ENCODE assay signal across 17 mouse cellular contexts in genomic region chr9:70203267-70204076, GRCm38 (mm10). TPM values are rescaled to one million over a fixed set of nuclear protein-coding genes. Genes with fewer than 3 reads are reported as not detected.
DNase-seq lines count a peak whose midpoint lies in the region; ATAC-seq and TF ChIP-seq lines count a peak whose summit lies in the region.
"Had no signal": no experiment of that assay in that cellular context is flagged by ENCODE, and none has a peak within 500 bp of the region (broad histone marks: within the 10 kb centered on the region; RNA-seq: fewer than 3 reads in every experiment).

No protein-coding gene starts in this region.

- 64% methylated on average over 15 of the region's 15 CpGs for WGBS in hindbrain, embryonic 11.5 days
- WGBS in hindbrain, embryonic 12.5 days, result 54% methylated on average over 15 of the region's 15 CpGs
- WGBS in cerebellum, adult 2 months, result 44% methylated on average over 15 of the region's 15 CpGs
- 75% methylated on average over 15 of the region's 15 CpGs for WGBS in intestine, postnatal 0 days

- no peak overlapping the region for H3K4me2 ChIP-seq in hindbrain, embryonic 11.5 days (replicated peaks; ENCODE audit: low read depth, low read length)
- no peak overlapping the region for H3K4me2 ChIP-seq in hindbrain, embryonic 12.5 days (replicated peaks)
- no peak overlapping the region for H3K4me2 ChIP-seq in intestine, postnatal 0 days (replicated peaks; ENCODE audit: low read depth)
- H3K4me2 ChIP-seq: embryonic facial prominence, embryonic 13.5 days; forebrain, embryonic 13.5 days; heart, embryonic 13.5 days; hindbrain, embryonic 13.5 days; kidney, embryonic 15.5 days had no signal

- H3K9ac ChIP-seq in hindbrain, embryonic 11.5 days (ENCODE audit: low read depth, low read length), result no peak overlapping the region
- no peak overlapping the region for H3K9ac ChIP-seq in hindbrain, embryonic 12.5 days
- H3K9ac ChIP-seq in intestine, postnatal 0 days (ENCODE audit: low read depth, low read length), result no peak overlapping the region
- H3K9ac ChIP-seq: embryonic facial prominence, embryonic 13.5 days; forebrain, embryonic 13.5 days; heart, embryonic 13.5 days; hindbrain, embryonic 13.5 days; kidney, embryonic 15.5 days had no signal

- 0 out of 2 replicates have a peak, but pooled peaks have one; percentile 15 for ATAC-seq in hindbrain, embryonic 11.5 days (ENCODE audit: low FRiP score)
- no peak for ATAC-seq in hindbrain, embryonic 12.5 days (ENCODE audit: low FRiP score)
- ATAC-seq in intestine, postnatal 0 days, result no peak
- ATAC-seq: forebrain, embryonic 13.5 days; hindbrain, postnatal 0 days had no signal

- no peaks in the 10 kb centered on the region for H3K4me1 ChIP-seq in hindbrain, embryonic 11.5 days (replicated peaks; ENCODE audit: control insufficient read depth, insufficient read depth, low read length)
- peaks cover 10% of the 10 kb centered on the region for H3K4me1 ChIP-seq in hindbrain, embryonic 12.5 days
- peaks cover 47% of the 10 kb centered on the region for H3K4me1 ChIP-seq in E14TG2a.4 (replicated peaks; ENCODE audit: low read depth, low read length)
- no peaks in the 10 kb centered on the region for H3K4me1 ChIP-seq in cerebellum, adult 2 months (ENCODE audit: control insufficient read depth, insufficient read depth, low read length)
- H3K4me1 ChIP-seq in intestine, postnatal 0 days (replicated peaks; ENCODE audit: control insufficient read depth, insufficient read depth, low read length), result no peaks in the 10 kb centered on the region; the same call in 1 of the 2 replicates

- H3K27ac ChIP-seq in hindbrain, embryonic 11.5 days (ENCODE audit: low read depth, low read length), result no peak overlapping the region
- H3K27ac ChIP-seq in hindbrain, embryonic 12.5 days, result no peak overlapping the region
- H3K27ac ChIP-seq in cerebellum, adult 2 months (ENCODE audit: insufficient read depth, low read length), result no peak overlapping the region
- H3K27ac ChIP-seq in intestine, postnatal 0 days (ENCODE audit: low read depth, low read length), result no peak overlapping the region
- H3K27ac ChIP-seq: embryonic facial prominence, embryonic 13.5 days; forebrain, embryonic 13.5 days; gastrocnemius, adult 2 months; heart, embryonic 13.5 days; hindbrain, embryonic 13.5 days; hindbrain, postnatal 0 days; kidney, embryonic 15.5 days had no signal

- TF ChIP-seq POLR2A in cerebellum, adult 2 months (IDR thresholded peaks at IDR 0.05; ENCODE audit: borderline replicate concordance, insufficient read depth, low read length), result no peak

- no peaks in the 10 kb centered on the region for H3K9me3 ChIP-seq in hindbrain, embryonic 11.5 days (ENCODE audit: control insufficient read depth, low read length)
- H3K9me3 ChIP-seq in hindbrain, embryonic 12.5 days (replicated peaks), result no peaks in the 10 kb centered on the region
- no peaks in the 10 kb centered on the region for H3K9me3 ChIP-seq in E14TG2a.4 (ENCODE audit: low read length)
- H3K9me3 ChIP-seq in intestine, postnatal 0 days (ENCODE audit: control insufficient read depth), result no peaks in the 10 kb centered on the region
- H3K9me3 ChIP-seq: embryonic facial prominence, embryonic 13.5 days; hindbrain, embryonic 13.5 days; kidney, embryonic 15.5 days had no signal

- H3K27me3 ChIP-seq in hindbrain, embryonic 11.5 days (ENCODE audit: control insufficient read depth, insufficient read depth, low read length), result no peaks in the 10 kb centered on the region
- peaks cover 6% of the 10 kb centered on the region; the same call in 1 of the 2 replicates for H3K27me3 ChIP-seq in hindbrain, embryonic 12.5 days
- peaks cover 6% of the 10 kb centered on the region; the same call in 1 of the 2 replicates for H3K27me3 ChIP-seq in E14TG2a.4 (ENCODE audit: insufficient read depth, low read length)
- H3K27me3 ChIP-seq in cerebellum, adult 2 months (ENCODE audit: control insufficient read depth, insufficient read depth, low read length), result no peaks in the 10 kb centered on the region; the same call in 1 of the 2 replicates
- no peaks in the 10 kb centered on the region for H3K27me3 ChIP-seq in intestine, postnatal 0 days (replicated peaks; ENCODE audit: control insufficient read depth, insufficient read depth, low read length)
- H3K27me3 ChIP-seq: embryonic facial prominence, embryonic 13.5 days had no signal

- DNase-seq in hindbrain, embryonic 11.5 days (ENCODE audit: low spot score), result peak; percentile 32
- peak; percentile 29 for DNase-seq in ZHBTc4 (ENCODE audit: low read depth, low spot score)
- DNase-seq in cerebellum, adult 2 months, result no peak
- DNase-seq in thymus, postnatal 25 days, result no peak
- DNase-seq: adrenal gland, adult 2 months; cerebellum, adult 8-10 months; gastrocnemius, postnatal 25 days had no signal

- H3K4me3 ChIP-seq in hindbrain, embryonic 11.5 days (ENCODE audit: low read depth, low read length), result no peak overlapping the region
- no peak overlapping the region for H3K4me3 ChIP-seq in hindbrain, embryonic 12.5 days
- peak overlapping the region; percentile 11 for H3K4me3 ChIP-seq in E14TG2a.4 (replicated peaks; ENCODE audit: low read length)
- no peak overlapping the region for H3K4me3 ChIP-seq in cerebellum, adult 2 months (replicated peaks; ENCODE audit: insufficient read depth, low read depth, low read length)
- H3K4me3 ChIP-seq in intestine, postnatal 0 days (ENCODE audit: low read depth, low read length), result no peak overlapping the region
- H3K4me3 ChIP-seq: embryonic facial prominence, embryonic 13.5 days; forebrain, embryonic 13.5 days; gastrocnemius, adult 2 months; heart, embryonic 13.5 days; hindbrain, embryonic 13.5 days; kidney, embryonic 15.5 days had no signal

- no peak for TF ChIP-seq CTCF in E14TG2a.4 (conservative IDR thresholded peaks at IDR 0.05; ENCODE audit: low read length)
- no peak for TF ChIP-seq CTCF in cerebellum, adult 2 months (IDR thresholded peaks at IDR 0.05; ENCODE audit: borderline replicate concordance, insufficient read depth, low read depth, low read length)
- TF ChIP-seq CTCF in intestine, postnatal 0 days (IDR thresholded peaks at IDR 0.05; ENCODE audit: low read depth), result no peak

- H3K36me3 ChIP-seq in hindbrain, embryonic 11.5 days (ENCODE audit: control insufficient read depth, insufficient read depth, low read length), result no peaks in the 10 kb centered on the region
- no peaks in the 10 kb centered on the region for H3K36me3 ChIP-seq in hindbrain, embryonic 12.5 days
- no peaks in the 10 kb centered on the region for H3K36me3 ChIP-seq in E14TG2a.4 (ENCODE audit: insufficient read depth, low read length)
- no peaks in the 10 kb centered on the region for H3K36me3 ChIP-seq in intestine, postnatal 0 days (ENCODE audit: control insufficient read depth, insufficient read depth)
- H3K36me3 ChIP-seq: embryonic facial prominence, embryonic 13.5 days; heart, embryonic 13.5 days; hindbrain, embryonic 13.5 days; kidney, embryonic 15.5 days had no signal

RNA-seq across cellular contexts. Expression of gene Myo1e, which starts 3.7 kb away (rescaled TPM):
- polyA plus RNA-seq in hindbrain, embryonic 11.5 days (2014; fragmentation: Nextera tagmentation; extraction: Ambion mirVana), result 10.0 and 10.8 TPM in 2 replicates
- polyA plus RNA-seq in hindbrain, embryonic 12.5 days (2016; fragmentation: Nextera tagmentation; extraction: Ambion mirVana), result 16.2 and 17.9 TPM in 2 replicates
- 7.6 and 8.1 TPM in 2 replicates for polyA plus RNA-seq in cerebellum, adult 2 months (2012; rRNA removed)
- 15.2 and 16.2 TPM in 2 replicates for polyA plus RNA-seq in intestine, postnatal 0 days (2015; fragmentation: Nextera tagmentation; extraction: Ambion mirVana)

Comparison
In these comparisons a context has a peak if more than half of its experiments do, and no peak if none do; other contexts are left out.
1. DNase-seq: peak in hindbrain, embryonic 11.5 days (single experiment) and ZHBTc4 (single experiment); none in cerebellum, adult 2 months (0 of 2) and thymus, postnatal 25 days (single experiment).